Mouse (Mus musculus) midbrain, embryonic 10.5 days (tissue): Measurements from ENCODE around the gene Tmprss9. TPM values are rescaled to one million over a fixed set of nuclear protein-coding genes. Genes with fewer than 3 reads are reported as not detected.
A peak's percentile ranks its signal among the peaks of the same experiment; 100 is the strongest.

Source experiments
- DNase-seq: peaks from one replicate; pipeline ENCODE4 v3.0.0-alpha.2; 2017; ENCODE audit warnings: low spot score
- H3K27ac ChIP-seq: fragments of 300-500 bp; sonication (generic); replicated peaks from 2 replicates; pipeline ENCODE4 v1.5.1; 2016; ENCODE audit warnings: mild to moderate bottlenecking
- H3K27me3 ChIP-seq: fragments of 300-500 bp; sonication (generic); 2 replicates; pipeline ENCODE4 v1.6.1; 2016; ENCODE audit warnings: low read depth, mild to moderate bottlenecking; ENCODE audit not compliant: poor library complexity, severe bottlenecking
- H3K36me3 ChIP-seq: fragments of 300-500 bp; sonication (generic); 2 replicates; pipeline ENCODE4 v1.6.1; 2016; ENCODE audit warnings: mild to moderate bottlenecking, moderate library complexity
- H3K4me1 ChIP-seq: fragments of 300-500 bp; sonication (generic); 2 replicates; pipeline ENCODE4 v1.6.1; 2016
- H3K4me3 ChIP-seq: fragments of 300-500 bp; sonication (generic); 2 replicates; pipeline ENCODE4 v1.5.1; 2016; ENCODE audit warnings: mild to moderate bottlenecking, moderate library complexity
- H3K9me3 ChIP-seq: fragments of 300-500 bp; sonication (generic); replicated peaks from 2 replicates; pipeline ENCODE4 v1.6.1; 2016; ENCODE audit warnings: mild to moderate bottlenecking
- WGBS: fragments of 180-500 bp; shearing (Covaris S2); methylation state at CpG from one replicate; pipeline ENCODE4 v1.1.7; 2016; 5-methylcytosine and 5-hydroxymethylcytosine counted together
- polyA plus RNA-seq: library from polyadenylated mRNA; unstranded; fragments of >200 nt; fragmentation: Nextera tagmentation; extraction: Ambion mirVana; gene quantifications from 2 replicates; pipeline ENCODE4 v1.2.1, GENCODE M21; 2016

The Tmprss9 gene
- polyA plus RNA-seq, 1 experiment from 2014 or later = 0.02 TPM

GRCm38 (mm10) chr10:80900318-80901247 is 28.9 kb downstream of the Tmprss9 start, which contains the start of gene Timm13:
Gene Timm13 (minus strand): TSS chr10:80900969.
- peak within 1 kb of the TSS; percentile 92 for H3K27ac ChIP-seq
- H3K36me3 ChIP-seq = peaks cover 69% of the 10 kb centered on the region
- H3K9me3 ChIP-seq = no peaks in the 10 kb centered on the region
- H3K4me3 ChIP-seq = peak within 1 kb of the TSS; percentile 95
- H3K27me3 ChIP-seq = no peaks in the 10 kb centered on the region
- DNase-seq = peak; percentile 99
- WGBS = under 1% methylated on average over 72 of the region's 72 CpGs
- peaks cover 36% of the 10 kb centered on the region for H3K4me1 ChIP-seq

DNA sequence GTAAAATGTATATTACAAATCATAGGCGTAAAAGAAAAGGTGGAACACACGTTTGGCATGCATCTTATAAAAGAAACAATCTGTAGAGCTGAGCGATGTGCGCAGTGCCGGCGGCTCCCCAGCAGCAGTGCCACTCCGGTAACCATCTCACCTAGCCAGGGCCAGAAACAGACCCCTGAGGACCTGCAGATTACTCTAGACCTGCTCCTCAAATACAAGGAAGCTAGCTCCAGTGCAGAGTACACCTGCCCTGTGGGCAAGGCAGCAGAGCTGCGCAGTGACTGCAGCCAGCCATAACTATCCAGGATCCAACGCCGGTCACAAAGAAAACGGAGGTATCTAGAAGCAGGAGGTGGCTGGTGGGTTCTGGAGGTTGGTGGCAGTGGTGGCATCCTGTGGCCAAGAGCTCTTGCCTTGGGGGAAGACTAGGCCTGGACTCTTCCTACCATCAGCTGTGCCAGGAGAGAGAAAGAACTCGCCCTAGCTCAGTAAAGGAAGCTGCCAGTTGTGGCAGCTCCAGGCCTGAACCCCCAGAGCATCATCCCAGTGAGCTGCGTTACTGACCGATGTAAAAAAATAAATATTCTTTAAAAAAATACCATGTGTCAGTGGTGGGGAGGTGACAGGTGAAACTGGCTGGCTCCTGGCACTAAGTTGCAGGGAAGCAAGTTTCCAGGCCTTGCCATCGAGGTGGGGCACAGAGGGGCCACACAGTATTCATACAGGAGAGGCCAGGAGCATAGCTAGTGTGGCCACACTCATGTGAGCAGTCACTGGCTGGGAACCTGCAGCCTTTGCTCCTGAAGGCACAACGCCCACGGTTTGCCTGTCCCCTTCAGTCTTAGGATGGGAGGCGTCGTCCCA is 30.0 kb downstream of the Tmprss9 start:
- Histone ChIP-seq H3K36me3 (peaks cover 80% of the 10 kb centered on the region), H3K4me1 (peaks cover 36% of the 10 kb centered on the region), H3K27me3 (no peaks in the 10 kb centered on the region), H3K4me3 (peak overlapping the region; percentile 95; the same call in 1 of the 2 replicates), H3K9me3 (no peaks in the 10 kb centered on the region), H3K27ac (peak overlapping the region; percentile 70)
- no peak for DNase-seq
- WGBS = 85% methylated on average over 19 of the region's 19 CpGs

DNA sequence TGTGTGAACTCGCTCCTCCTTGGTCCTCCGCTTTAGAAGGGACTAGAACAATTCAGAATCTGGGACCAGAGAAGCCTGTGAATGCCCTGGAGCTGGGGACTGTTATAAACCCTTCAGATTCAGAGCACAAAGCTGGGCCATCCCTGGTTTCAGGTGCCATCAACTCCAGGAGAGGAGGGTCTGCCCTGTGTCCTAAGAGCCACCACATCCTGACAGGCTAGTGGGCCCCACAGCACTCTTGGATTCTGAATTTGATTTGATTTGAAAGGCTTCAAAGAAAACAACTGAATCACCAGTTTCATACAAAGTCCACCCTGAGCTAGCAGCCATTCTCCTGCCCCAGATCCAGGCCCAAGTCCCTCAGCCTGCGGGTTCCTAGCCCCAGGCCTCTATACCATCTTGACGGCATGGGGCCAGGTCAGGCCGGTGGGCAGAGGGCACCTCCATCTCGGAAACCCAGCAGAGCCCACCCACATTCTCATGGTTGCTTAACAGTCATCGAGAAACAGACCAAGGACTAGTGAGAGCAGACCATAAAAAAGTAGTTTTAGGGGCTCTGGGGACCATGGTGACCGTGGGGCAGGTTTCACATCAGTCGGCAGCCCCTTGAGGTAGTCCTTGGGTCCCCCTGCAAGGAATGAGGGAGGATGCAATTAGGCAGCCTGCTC is 30.8 kb downstream of the Tmprss9 start:
- Histone ChIP-seq H3K27ac (no peak overlapping the region), H3K27me3 (no peaks in the 10 kb centered on the region), H3K4me1 (peaks cover 32% of the 10 kb centered on the region), H3K36me3 (peaks cover 85% of the 10 kb centered on the region), H3K4me3 (no peak overlapping the region), H3K9me3 (no peaks in the 10 kb centered on the region)
- no peak for DNase-seq
- 94% methylated on average over 9 of the region's 9 CpGs for WGBS

- Histone ChIP-seq H3K36me3 (peaks cover 85% of the 10 kb centered on the region), H3K27me3 (no peaks in the 10 kb centered on the region), H3K4me3 (0 out of 2 replicates have a peak overlapping the region, but pooled peaks have one; percentile 18), H3K27ac (no peak overlapping the region), H3K9me3 (no peaks in the 10 kb centered on the region), H3K4me1 (peaks cover 24% of the 10 kb centered on the region)
- 92% methylated on average over 10 of the region's 10 CpGs for WGBS
- DNase-seq = no peak
Observed at GRCm38 (mm10) chr10:80903282-80903681, 31.6 kb downstream of the Tmprss9 start.

DNA sequence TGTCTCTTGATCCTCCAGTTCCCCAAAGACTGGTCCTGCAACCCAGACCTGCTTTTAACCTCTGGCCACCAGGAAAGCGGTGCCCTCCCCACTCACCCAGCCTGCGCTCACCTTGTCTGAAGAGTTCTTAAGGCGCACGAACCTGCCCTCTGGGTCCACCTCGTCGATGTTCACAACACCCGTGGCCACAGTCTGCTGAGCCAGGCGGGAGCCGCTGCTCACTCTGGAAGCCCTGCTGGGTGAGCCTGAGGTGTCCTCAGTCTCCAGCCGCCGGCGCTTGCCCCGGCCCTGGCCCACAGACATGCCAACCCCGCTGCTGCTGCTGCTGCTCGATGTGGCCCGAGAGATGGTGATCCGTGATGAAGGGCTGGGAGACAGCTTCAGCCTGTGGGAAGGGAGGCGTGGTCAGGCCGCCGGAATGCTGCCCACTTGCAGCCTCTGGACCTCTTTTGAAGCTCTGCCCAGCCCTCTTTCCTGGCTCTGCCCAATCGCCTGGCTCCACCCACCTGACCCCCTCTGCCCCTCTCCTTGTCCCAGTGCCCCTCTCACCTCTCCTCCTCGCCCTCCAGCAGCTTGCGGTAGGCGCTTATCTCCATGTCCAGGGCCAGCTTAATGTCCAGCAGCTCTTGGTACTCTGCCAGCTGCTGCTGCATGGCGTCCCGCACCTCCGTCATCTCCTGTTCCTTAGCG is 32.5 kb downstream of the Tmprss9 start:
- 90% methylated on average over 28 of the region's 28 CpGs for WGBS
- peaks cover 16% of the 10 kb centered on the region for H3K4me1 ChIP-seq

DNA sequence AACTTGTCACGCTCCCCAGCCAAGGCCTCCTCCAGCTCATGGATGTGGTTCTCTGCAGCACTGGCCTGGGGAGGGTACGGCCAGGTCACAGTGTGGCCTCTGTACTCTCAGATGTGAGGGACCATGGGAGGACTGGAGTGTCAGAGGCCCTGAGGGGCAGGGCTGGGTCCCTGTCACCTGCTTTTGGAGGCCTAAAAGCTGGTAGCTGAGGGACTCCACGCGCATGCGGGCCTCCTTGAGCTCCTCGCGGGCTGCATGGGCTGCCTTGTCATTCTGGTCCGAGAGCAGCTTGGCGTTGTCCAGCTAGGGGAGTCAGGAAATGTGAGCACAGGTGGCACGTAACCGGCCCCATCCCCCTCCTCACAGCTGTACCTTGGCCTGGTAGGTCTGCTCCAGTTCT is 33.1 kb downstream of the Tmprss9 start:
- H3K9me3 ChIP-seq = no peaks in the 10 kb centered on the region
- peaks cover 10% of the 10 kb centered on the region for H3K4me1 ChIP-seq
- no peak for DNase-seq
- no peaks in the 10 kb centered on the region for H3K27me3 ChIP-seq
- no peak overlapping the region for H3K27ac ChIP-seq
- peaks cover 85% of the 10 kb centered on the region for H3K36me3 ChIP-seq
- H3K4me3 ChIP-seq = no peak overlapping the region
- 96% methylated on average over 11 of the region's 11 CpGs for WGBS

More for the DNA sequence above, 32.5 kb downstream of the Tmprss9 start:
- peaks cover 85% of the 10 kb centered on the region for H3K36me3 ChIP-seq
- H3K4me3 ChIP-seq = no peak overlapping the region
- no peak for DNase-seq
- no peaks in the 10 kb centered on the region for H3K27me3 ChIP-seq
- no peak overlapping the region for H3K27ac ChIP-seq
- H3K9me3 ChIP-seq = no peaks in the 10 kb centered on the region

- peaks cover 98% of the 10 kb centered on the region for H3K36me3 ChIP-seq
- whole genome bisulfite sequencing = 94% methylated on average over 22 of the region's 22 CpGs
- DNase-seq = no peak
- H3K4me3 ChIP-seq = no peak overlapping the region
- no peak overlapping the region for H3K27ac ChIP-seq
- no peaks in the 10 kb centered on the region for H3K9me3 ChIP-seq
- no peaks in the 10 kb centered on the region for H3K27me3 ChIP-seq
- no peaks in the 10 kb centered on the region for H3K4me1 ChIP-seq
Observed at GRCm38 (mm10) chr10:80909375-80910162, 37.9 kb downstream of the Tmprss9 start.

DNA sequence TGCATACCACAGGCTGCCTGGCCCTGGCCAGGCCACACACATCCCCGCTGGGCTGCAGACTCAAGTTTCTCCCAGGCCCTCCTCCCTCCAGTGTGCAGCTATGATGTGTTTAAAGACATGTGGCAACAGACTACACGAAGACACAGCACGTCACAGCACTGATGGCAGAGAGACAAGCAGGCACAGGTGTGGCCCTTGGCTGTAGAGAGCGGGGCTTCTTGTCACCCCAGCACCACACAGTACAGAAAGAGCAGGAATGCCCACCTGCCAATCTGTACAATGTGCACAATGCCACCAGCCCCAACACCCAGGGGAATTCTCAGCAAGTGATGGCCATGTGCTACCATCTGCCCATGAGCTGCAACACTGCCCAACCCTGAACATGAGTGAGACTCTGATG is 39.7 kb downstream of the Tmprss9 start:
- H3K4me1 ChIP-seq = peaks cover 11% of the 10 kb centered on the region

GRCm38 (mm10) chr10:80911891-80912290 is 40.2 kb downstream of the Tmprss9 start:
- Histone ChIP-seq H3K4me1 (peaks cover 16% of the 10 kb centered on the region), H3K4me3 (no peak overlapping the region), H3K27me3 (no peaks in the 10 kb centered on the region), H3K36me3 (peaks cover 95% of the 10 kb centered on the region), H3K9me3 (no peaks in the 10 kb centered on the region), H3K27ac (no peak overlapping the region)
- DNase-seq = no peak

More for the DNA sequence above, 39.7 kb downstream of the Tmprss9 start:
- H3K9me3 ChIP-seq = no peaks in the 10 kb centered on the region
- H3K27me3 ChIP-seq = no peaks in the 10 kb centered on the region
- peaks cover 98% of the 10 kb centered on the region for H3K36me3 ChIP-seq
- no peak for DNase-seq
- no peak overlapping the region for H3K4me3 ChIP-seq
- H3K27ac ChIP-seq = no peak overlapping the region
- 92% methylated on average over 4 of the region's 4 CpGs for WGBS

DNA sequence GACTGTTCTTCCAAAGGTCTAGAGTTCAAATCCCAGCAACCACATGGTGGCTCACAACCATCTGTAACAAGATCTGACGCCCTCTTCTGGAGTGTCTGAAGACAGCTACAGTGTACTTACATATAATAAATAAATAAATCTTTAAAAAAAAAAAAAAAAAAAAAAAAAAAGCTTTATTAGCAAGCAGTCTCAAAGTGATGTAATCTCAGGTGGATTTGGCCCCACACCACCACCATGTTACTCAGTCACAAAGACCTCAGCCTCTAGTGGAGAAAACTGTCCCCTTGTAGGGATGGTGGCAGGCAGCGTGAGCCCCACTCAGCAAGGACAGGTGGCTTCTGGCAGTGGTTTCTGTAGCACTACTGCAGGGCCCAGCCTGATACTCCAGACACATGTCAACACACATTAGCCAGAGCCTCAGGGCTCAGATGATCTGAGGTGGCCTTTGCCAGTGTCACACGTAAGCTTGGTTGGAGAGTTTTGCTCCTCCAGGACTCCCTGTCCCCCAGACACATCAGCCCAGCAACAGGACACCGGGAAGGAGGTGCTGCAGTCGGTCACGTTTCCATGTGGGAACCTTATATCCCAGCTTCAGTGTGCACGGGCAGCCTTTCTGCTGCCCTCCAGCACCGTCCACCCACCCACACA is 41.8 kb downstream of the Tmprss9 start:
- H3K27me3 ChIP-seq = no peaks in the 10 kb centered on the region
- H3K27ac ChIP-seq = no peak overlapping the region
- peaks cover 80% of the 10 kb centered on the region for H3K36me3 ChIP-seq
- 90% methylated on average over 7 of the region's 8 CpGs for WGBS
- H3K9me3 ChIP-seq = no peaks in the 10 kb centered on the region
- no peak overlapping the region for H3K4me3 ChIP-seq
- DNase-seq = no peak
- peaks cover 29% of the 10 kb centered on the region for H3K4me1 ChIP-seq

DNA sequence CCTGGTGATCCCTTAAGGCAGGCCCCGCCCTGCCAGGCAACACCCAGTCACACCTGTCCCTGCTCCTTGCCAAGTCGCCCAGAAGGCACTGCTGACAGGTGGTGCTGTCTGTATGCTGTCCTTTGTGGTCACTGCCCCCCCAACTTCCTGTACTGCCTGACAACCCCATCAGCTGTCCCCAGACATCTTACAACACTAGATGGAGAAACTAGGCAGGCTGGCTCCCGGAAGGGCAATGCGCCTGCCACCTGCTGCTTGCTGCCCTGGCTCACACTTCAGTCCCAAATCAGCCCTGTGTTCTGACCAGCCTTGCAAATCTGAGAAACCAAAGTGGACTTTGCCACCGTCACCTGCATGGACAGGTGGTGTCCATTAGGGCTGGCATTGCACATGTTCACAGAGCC is 42.6 kb downstream of the Tmprss9 start:
- H3K4me1 ChIP-seq = peaks cover 30% of the 10 kb centered on the region
- no peak overlapping the region for H3K27ac ChIP-seq
- 0 out of 2 replicates have a peak, but pooled peaks cover 2% of the 10 kb centered on the region for H3K27me3 ChIP-seq
- no peaks in the 10 kb centered on the region for H3K9me3 ChIP-seq
- 95% methylated on average over 5 of the region's 5 CpGs for WGBS
- peaks cover 72% of the 10 kb centered on the region for H3K36me3 ChIP-seq
- no peak for DNase-seq
- no peak overlapping the region for H3K4me3 ChIP-seq
